24 mouse cellular contexts compared by ENCODE assay signal in the genomic region with DNA sequence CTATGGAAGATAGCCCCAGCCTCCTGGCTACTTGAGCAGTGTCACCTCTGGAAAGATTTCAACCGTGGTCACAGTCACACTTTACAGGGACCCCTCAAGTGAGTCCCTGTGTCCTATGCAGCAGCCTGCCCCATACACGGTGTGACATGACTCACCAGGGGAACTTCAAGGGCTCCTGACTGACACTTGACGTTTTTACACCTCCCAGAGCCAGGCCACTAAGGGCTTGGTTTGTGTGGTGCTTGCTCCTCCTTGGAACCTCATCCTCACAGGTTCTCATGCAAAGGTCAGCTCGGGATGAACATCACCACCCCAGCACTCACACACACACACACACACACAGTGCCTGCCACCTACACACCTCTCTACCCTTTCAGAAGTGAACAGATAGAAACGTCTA. TPM values are rescaled to one million over a fixed set of nuclear protein-coding genes. Genes with fewer than 3 reads are reported as not detected.
DNase-seq lines count a peak whose midpoint lies in the region; ATAC-seq lines count a peak whose summit lies in the region.
"Had no signal": no experiment of that assay in that cellular context is flagged by ENCODE, and none has a peak within 500 bp of the region (broad histone marks: within the 10 kb centered on the region; RNA-seq: fewer than 3 reads in every experiment).

No protein-coding gene starts in this region.

- 43% methylated on average over 5 of the region's 5 CpGs for WGBS in heart, embryonic 10.5 days
- 36% methylated on average over 5 of the region's 5 CpGs for WGBS in heart, embryonic 12.5 days
- WGBS in intestine, embryonic 15.5 days, result 47% methylated on average over 5 of the region's 5 CpGs
- 53% methylated on average over 5 of the region's 5 CpGs for WGBS in intestine, embryonic 16.5 days

- no peaks in the 10 kb centered on the region for H3K36me3 ChIP-seq in heart, embryonic 10.5 days
- H3K36me3 ChIP-seq in heart, embryonic 12.5 days, result peaks cover 3% of the 10 kb centered on the region; the same call in 1 of the 2 replicates
- H3K36me3 ChIP-seq in intestine, embryonic 15.5 days, result no peaks in the 10 kb centered on the region
- H3K36me3 ChIP-seq in intestine, embryonic 16.5 days (ENCODE audit: control insufficient read depth, insufficient read depth, low read length), result no peaks in the 10 kb centered on the region
- peaks cover 63% of the 10 kb centered on the region for H3K36me3 ChIP-seq in megakaryocyte, embryonic 14.5 days (replicated peaks; ENCODE audit: low read length)
- H3K36me3 ChIP-seq: embryonic facial prominence, embryonic 12.5 days; hindbrain, embryonic 15.5 days; liver, embryonic 15.5 days; midbrain, embryonic 15.5 days; neural tube, embryonic 13.5 days had no signal

- no peak overlapping the region; the same call in 1 of the 2 replicates for H3K9ac ChIP-seq in heart, embryonic 12.5 days
- H3K9ac ChIP-seq in intestine, embryonic 15.5 days, result no peak overlapping the region
- H3K9ac ChIP-seq in intestine, embryonic 16.5 days (ENCODE audit: low read depth, low read length), result no peak overlapping the region
- H3K9ac ChIP-seq: embryonic facial prominence, embryonic 12.5 days; forebrain, postnatal 0 days; hindbrain, embryonic 15.5 days; liver, embryonic 15.5 days; midbrain, embryonic 15.5 days; neural tube, embryonic 13.5 days had no signal

- H3K9me3 ChIP-seq in heart, embryonic 10.5 days, result no peaks in the 10 kb centered on the region
- H3K9me3 ChIP-seq in heart, embryonic 12.5 days (replicated peaks), result no peaks in the 10 kb centered on the region
- no peaks in the 10 kb centered on the region for H3K9me3 ChIP-seq in intestine, embryonic 15.5 days
- H3K9me3 ChIP-seq in intestine, embryonic 16.5 days (ENCODE audit: control insufficient read depth, low read length), result no peaks in the 10 kb centered on the region
- no peaks in the 10 kb centered on the region for H3K9me3 ChIP-seq in megakaryocyte, embryonic 14.5 days
- H3K9me3 ChIP-seq: embryonic facial prominence, embryonic 12.5 days; hindbrain, embryonic 15.5 days; liver, embryonic 15.5 days; midbrain, embryonic 15.5 days; neural tube, embryonic 13.5 days had no signal

- H3K4me3 ChIP-seq in heart, embryonic 10.5 days, result no peak overlapping the region
- H3K4me3 ChIP-seq in heart, embryonic 12.5 days, result no peak overlapping the region
- no peak overlapping the region for H3K4me3 ChIP-seq in intestine, embryonic 15.5 days (replicated peaks)
- no peak overlapping the region for H3K4me3 ChIP-seq in intestine, embryonic 16.5 days (ENCODE audit: low read length)
- H3K4me3 ChIP-seq in megakaryocyte, embryonic 14.5 days (replicated peaks), result peak overlapping the region; percentile 56
- H3K4me3 ChIP-seq: embryonic facial prominence, embryonic 12.5 days; hindbrain, embryonic 15.5 days; liver, embryonic 15.5 days; midbrain, embryonic 15.5 days; neural tube, embryonic 13.5 days had no signal

- no peaks in the 10 kb centered on the region for H3K27me3 ChIP-seq in heart, embryonic 10.5 days (ENCODE audit: insufficient read depth, poor library complexity, severe bottlenecking)
- no peaks in the 10 kb centered on the region for H3K27me3 ChIP-seq in heart, embryonic 12.5 days (replicated peaks)
- H3K27me3 ChIP-seq in intestine, embryonic 15.5 days (replicated peaks), result no peaks in the 10 kb centered on the region
- H3K27me3 ChIP-seq in intestine, embryonic 16.5 days (replicated peaks; ENCODE audit: control insufficient read depth, insufficient read depth, low read length), result no peaks in the 10 kb centered on the region
- H3K27me3 ChIP-seq in megakaryocyte, embryonic 14.5 days (replicated peaks), result no peaks in the 10 kb centered on the region
- H3K27me3 ChIP-seq: embryonic facial prominence, embryonic 12.5 days; hindbrain, embryonic 15.5 days; liver, embryonic 15.5 days; midbrain, embryonic 15.5 days; neural tube, embryonic 13.5 days had no signal

- H3K4me2 ChIP-seq in heart, embryonic 12.5 days, result no peak overlapping the region
- no peak overlapping the region for H3K4me2 ChIP-seq in intestine, embryonic 15.5 days (replicated peaks)
- no peak overlapping the region for H3K4me2 ChIP-seq in intestine, embryonic 16.5 days (ENCODE audit: low read depth, low read length)
- H3K4me2 ChIP-seq: embryonic facial prominence, embryonic 12.5 days; hindbrain, embryonic 15.5 days; liver, embryonic 15.5 days; midbrain, embryonic 15.5 days; neural tube, embryonic 13.5 days had no signal

- H3K4me1 ChIP-seq in heart, embryonic 10.5 days, result peaks cover 82% of the 10 kb centered on the region
- peaks cover 96% of the 10 kb centered on the region for H3K4me1 ChIP-seq in heart, embryonic 12.5 days (replicated peaks)
- H3K4me1 ChIP-seq in intestine, embryonic 15.5 days (replicated peaks), result peaks cover 73% of the 10 kb centered on the region
- peaks cover 68% of the 10 kb centered on the region for H3K4me1 ChIP-seq in intestine, embryonic 16.5 days (ENCODE audit: control insufficient read depth, insufficient read depth, low read length)
- H3K4me1 ChIP-seq in megakaryocyte, embryonic 14.5 days, result peaks cover 97% of the 10 kb centered on the region

- peak overlapping the region; percentile 36; the same call in 1 of the 2 replicates for H3K27ac ChIP-seq in heart, embryonic 10.5 days
- no peak overlapping the region for H3K27ac ChIP-seq in heart, embryonic 12.5 days (ENCODE audit: poor library complexity, severe bottlenecking)
- 0 out of 2 replicates have a peak overlapping the region, but pooled peaks have one; percentile 2 for H3K27ac ChIP-seq in intestine, embryonic 15.5 days
- H3K27ac ChIP-seq in intestine, embryonic 16.5 days (ENCODE audit: low read length), result no peak overlapping the region
- H3K27ac ChIP-seq: embryonic facial prominence, embryonic 12.5 days; hindbrain, embryonic 15.5 days; liver, embryonic 15.5 days; midbrain, embryonic 15.5 days; neural tube, embryonic 13.5 days had no signal

- no peak for ATAC-seq in heart, embryonic 12.5 days (ENCODE audit: insufficient number of reproducible peaks, low FRiP score)
- ATAC-seq in intestine, embryonic 15.5 days, result no peak
- no peak for ATAC-seq in intestine, embryonic 16.5 days
- ATAC-seq in megakaryocyte, adult 5-6 weeks (ENCODE audit: poor library complexity, severe bottlenecking), result no peak
- ATAC-seq in granulocyte monocyte progenitor cell, adult 5-6 weeks (replicated peaks; ENCODE audit: poor library complexity, severe bottlenecking), result no peak
- ATAC-seq: forebrain, postnatal 0 days; midbrain, embryonic 15.5 days had no signal

- no peak for DNase-seq in heart, embryonic 10.5 days (ENCODE audit: low spot score)
- no peak for DNase-seq in urinary bladder, postnatal 25 days (ENCODE audit: low spot score)
- DNase-seq: adrenal gland, postnatal 14 days; cerebellum, adult 2 months; cerebellum, postnatal 25 days; forebrain, postnatal 0 days; gastrocnemius, postnatal 25 days; kidney, adult 11 months; layer of hippocampus, adult 9-11 months; left cerebral cortex, postnatal 4 days; lung, postnatal 14 days; thymus, adult 2 months; thymus, postnatal 4 days had no signal

RNA-seq across cellular contexts. Expression of gene Stk24, which starts 34.9 kb away (rescaled TPM):
- polyA plus RNA-seq in heart, embryonic 10.5 days (2016; fragmentation: Nextera tagmentation; extraction: Ambion mirVana), result 37.9 and 39.8 TPM in 2 replicates
- polyA plus RNA-seq in heart, embryonic 12.5 days (2016; fragmentation: Nextera tagmentation; extraction: Ambion mirVana), result 52.9 and 55.6 TPM in 2 replicates
- polyA plus RNA-seq in intestine, embryonic 15.5 days (2015; fragmentation: Nextera tagmentation; extraction: Ambion mirVana), result 41.3 and 43.7 TPM in 2 replicates
- 27.3 and 39.7 TPM in 2 replicates for polyA plus RNA-seq in intestine, embryonic 16.5 days (2015; fragmentation: Nextera tagmentation; extraction: Ambion mirVana)
- 37.4 and 52.9 TPM in 2 replicates for polyA plus RNA-seq in megakaryocyte, embryonic 14.5 days (2012; ENCODE audit: insufficient read depth, low replicate concordance)
- 143 and 146 TPM in 2 replicates for total RNA-seq in megakaryocyte, adult 5-6 weeks (2015)
- total RNA-seq in megakaryocyte, adult 5-6 weeks (2017), result 105 and 124 TPM in 2 replicates
- total RNA-seq in granulocyte monocyte progenitor cell, adult 5-6 weeks (2014; fragmentation: Nextera tagmentation), result 87.1 and 141 TPM in 2 replicates
- total RNA-seq in granulocyte monocyte progenitor cell, adult 5-6 weeks (2017), result 63.5 and 70.6 TPM in 2 replicates

Comparison
In these comparisons a context has a peak if more than half of its experiments do, and no peak if none do; other contexts are left out.
1. H3K27ac ChIP-seq: peak in heart, embryonic 10.5 days (single experiment) and intestine, embryonic 15.5 days (single experiment); none in heart, embryonic 12.5 days (single experiment) and intestine, embryonic 16.5 days (single experiment).